Mouse (Mus musculus): ENCODE measurements at regions not wholly inside any gene's neighbourhood (a gene's known extent, or its start where the extent isn't known, plus 50 kb on each side); places are given as distances from the start of the nearest gene placed in this dataset.

GRCm38 (mm10) chr11:24342176-24342575 is 264.3 kb downstream of the Bcl11a start:
- no peaks in the 10 kb centered on the region for H3K36me3 ChIP-seq (ENCODE audit: control insufficient read depth, insufficient read depth, low read length)
- 43% methylated on average over 2 of the region's 2 CpGs for WGBS
- no peak overlapping the region for H3K27ac ChIP-seq (replicated peaks in 1 of 2; ENCODE audit: control insufficient read depth in 1 of 2, insufficient read depth in 1 of 2, low read depth in 2 of 2, low read length in 2 of 2)
- no peaks in the 10 kb centered on the region for H3K9me3 ChIP-seq (ENCODE audit: control insufficient read depth, low read length)
- no peaks in the 10 kb centered on the region for H3K4me1 ChIP-seq (ENCODE audit: control insufficient read depth in 2 of 2, insufficient read depth in 2 of 2, low read length in 2 of 2)
- H3K4me3 ChIP-seq (ENCODE audit: control insufficient read depth in 1 of 2, insufficient read depth in 1 of 2, low read depth in 1 of 2, low read length in 2 of 2) = no peak overlapping the region
- no peaks in the 10 kb centered on the region for H3K27me3 ChIP-seq (ENCODE audit: control insufficient read depth, insufficient read depth, low read length)
- H3K9ac ChIP-seq (ENCODE audit: low read length) = no peak overlapping the region
- H3K4me2 ChIP-seq (ENCODE audit: low read length) = no peak overlapping the region
- no peak for ATAC-seq (ENCODE audit: insufficient number of reproducible peaks, insufficient read depth, low FRiP score, low read depth)

- 95% methylated on average over 2 of the region's 2 CpGs for WGBS
- Histone ChIP-seq H3K36me3 (ENCODE audit: control insufficient read depth, insufficient read depth, low read length) (no peaks in the 10 kb centered on the region), H3K4me2 (ENCODE audit: low read length) (no peak overlapping the region), H3K9me3 (ENCODE audit: control insufficient read depth, low read length) (no peaks in the 10 kb centered on the region), H3K27me3 (ENCODE audit: control insufficient read depth, insufficient read depth, low read length) (no peaks in the 10 kb centered on the region), H3K4me1 (ENCODE audit: control insufficient read depth in 2 of 2, insufficient read depth in 2 of 2, low read length in 2 of 2) (no peaks in the 10 kb centered on the region), H3K4me3 (ENCODE audit: control insufficient read depth in 1 of 2, insufficient read depth in 1 of 2, low read depth in 1 of 2, low read length in 2 of 2) (no peak overlapping the region), H3K27ac (replicated peaks in 1 of 2; ENCODE audit: control insufficient read depth in 1 of 2, insufficient read depth in 1 of 2, low read depth in 2 of 2, low read length in 2 of 2) (no peak overlapping the region), H3K9ac (ENCODE audit: low read length) (no peak overlapping the region)
- ATAC-seq (ENCODE audit: insufficient number of reproducible peaks, insufficient read depth, low FRiP score, low read depth) = no peak
These were observed 264.9 kb downstream of the Bcl11a start for GRCm38 (mm10) chr11:24342732-24343131.

DNA sequence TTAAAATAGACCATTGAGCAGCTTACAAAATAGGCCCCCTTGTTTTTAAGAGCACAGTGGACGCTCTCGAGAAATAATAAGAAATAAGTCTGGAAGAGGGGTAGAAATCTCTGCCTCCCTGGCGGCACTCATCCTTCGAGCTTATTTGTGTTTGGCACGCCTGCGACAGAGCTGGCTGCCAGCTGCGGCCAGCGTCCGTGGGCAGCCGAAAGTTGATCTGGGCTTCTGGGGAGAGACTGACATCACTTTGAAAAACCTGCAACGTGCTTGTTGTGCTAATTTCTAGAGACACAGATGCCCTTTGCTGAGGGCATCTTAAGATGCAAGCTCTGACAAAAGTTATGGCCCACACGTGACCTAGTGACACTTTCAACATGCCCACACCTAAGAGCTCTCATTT is 269.4 kb downstream of the Bcl11a start:
- Histone ChIP-seq H3K4me3 (ENCODE audit: control insufficient read depth in 1 of 2, insufficient read depth in 1 of 2, low read depth in 1 of 2, low read length in 2 of 2) (no peak overlapping the region), H3K27ac (replicated peaks in 1 of 2; ENCODE audit: control insufficient read depth in 1 of 2, insufficient read depth in 1 of 2, low read depth in 2 of 2, low read length in 2 of 2) (no peak overlapping the region), H3K9me3 (ENCODE audit: control insufficient read depth, low read length) (no peaks in the 10 kb centered on the region), H3K27me3 (ENCODE audit: control insufficient read depth, insufficient read depth, low read length) (no peaks in the 10 kb centered on the region), H3K4me2 (ENCODE audit: low read length) (no peak overlapping the region), H3K36me3 (ENCODE audit: control insufficient read depth, insufficient read depth, low read length) (no peaks in the 10 kb centered on the region), H3K9ac (ENCODE audit: low read length) (no peak overlapping the region), H3K4me1 (ENCODE audit: control insufficient read depth in 2 of 2, insufficient read depth in 2 of 2, low read length in 2 of 2) (no peaks in the 10 kb centered on the region)
- WGBS = 74% methylated on average over 12 of the region's 12 CpGs
- no peak for ATAC-seq (ENCODE audit: insufficient number of reproducible peaks, insufficient read depth, low FRiP score, low read depth)

DNA sequence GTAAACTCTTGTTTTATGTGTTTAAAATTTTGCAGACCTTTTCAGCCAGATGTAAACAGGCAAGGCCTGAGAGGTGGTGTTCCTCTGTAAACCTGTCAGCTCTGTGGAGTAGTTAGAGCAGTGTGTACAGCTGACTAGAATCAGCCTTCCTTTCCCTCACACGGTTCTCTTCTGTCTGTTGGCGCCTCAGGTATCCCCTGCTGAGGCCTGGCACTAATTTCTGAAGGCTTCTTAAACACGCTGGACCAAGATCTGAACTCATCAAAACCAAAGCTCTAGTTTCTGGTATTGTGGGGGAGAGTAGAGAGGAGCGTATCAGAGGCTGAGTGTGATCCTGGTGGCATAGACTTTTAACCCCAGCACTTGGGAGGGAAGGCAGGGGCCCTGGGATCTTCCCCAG is 270.9 kb downstream of the Bcl11a start:
- Histone ChIP-seq H3K36me3 (ENCODE audit: control insufficient read depth, insufficient read depth, low read length) (no peaks in the 10 kb centered on the region), H3K4me1 (ENCODE audit: control insufficient read depth in 2 of 2, insufficient read depth in 2 of 2, low read length in 2 of 2) (no peaks in the 10 kb centered on the region), H3K4me3 (ENCODE audit: control insufficient read depth in 1 of 2, insufficient read depth in 1 of 2, low read depth in 1 of 2, low read length in 2 of 2) (no peak overlapping the region), H3K9ac (ENCODE audit: low read length) (no peak overlapping the region), H3K27ac (replicated peaks in 1 of 2; ENCODE audit: control insufficient read depth in 1 of 2, insufficient read depth in 1 of 2, low read depth in 2 of 2, low read length in 2 of 2) (no peak overlapping the region), H3K4me2 (ENCODE audit: low read length) (no peak overlapping the region), H3K9me3 (ENCODE audit: control insufficient read depth, low read length) (no peaks in the 10 kb centered on the region), H3K27me3 (ENCODE audit: control insufficient read depth, insufficient read depth, low read length) (no peaks in the 10 kb centered on the region)
- no peak for ATAC-seq (ENCODE audit: insufficient number of reproducible peaks, insufficient read depth, low FRiP score, low read depth)
- 67% methylated on average over 4 of the region's 4 CpGs for WGBS

DNA sequence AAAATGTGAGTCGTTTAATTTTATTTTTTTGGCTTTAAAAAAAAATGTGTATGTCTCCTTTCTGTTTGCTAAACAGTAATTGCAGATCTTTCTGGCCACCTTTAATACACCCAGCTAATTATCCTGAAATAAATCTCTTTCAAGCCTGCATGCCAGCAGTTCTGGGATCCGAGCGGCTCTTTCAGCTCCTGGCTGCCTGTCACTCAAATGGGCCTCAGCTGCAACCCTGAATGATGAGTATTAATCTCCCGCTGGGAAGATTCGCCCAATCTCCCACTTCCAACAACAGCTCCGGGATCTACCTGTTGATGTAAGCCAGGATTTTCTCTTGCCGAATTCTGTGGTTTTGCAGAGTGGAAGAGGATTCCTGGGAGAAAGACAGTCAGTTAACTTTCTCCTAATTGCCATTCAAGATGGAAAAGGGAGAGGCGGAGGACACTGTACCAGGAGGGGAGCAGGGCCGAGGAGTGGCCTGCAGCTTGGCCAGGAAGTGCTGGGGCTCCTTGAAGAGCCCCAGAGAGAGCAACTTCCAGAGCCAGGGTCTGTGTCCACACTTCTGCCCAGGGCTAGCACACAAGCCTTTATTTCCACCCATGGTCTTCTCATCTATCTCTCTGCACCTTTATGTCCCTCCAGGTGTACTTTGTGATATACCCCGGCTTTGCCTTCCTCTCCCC is 272.2 kb downstream of the Bcl11a start:
- ATAC-seq (ENCODE audit: insufficient number of reproducible peaks, insufficient read depth, low FRiP score, low read depth) = no peak

GRCm38 (mm10) chr11:24350839-24351238 is 273.0 kb downstream of the Bcl11a start:
- H3K9me3 ChIP-seq (ENCODE audit: control insufficient read depth, low read length) = no peaks in the 10 kb centered on the region
- H3K4me3 ChIP-seq (ENCODE audit: control insufficient read depth in 1 of 2, insufficient read depth in 1 of 2, low read depth in 1 of 2, low read length in 2 of 2) = no peak overlapping the region
- 76% methylated on average over 4 of the region's 4 CpGs for WGBS
- H3K36me3 ChIP-seq (ENCODE audit: control insufficient read depth, insufficient read depth, low read length) = no peaks in the 10 kb centered on the region
- ATAC-seq (ENCODE audit: insufficient number of reproducible peaks, insufficient read depth, low FRiP score, low read depth) = no peak
- H3K4me1 ChIP-seq (ENCODE audit: control insufficient read depth in 2 of 2, insufficient read depth in 2 of 2, low read length in 2 of 2) = no peaks in the 10 kb centered on the region
- no peaks in the 10 kb centered on the region for H3K27me3 ChIP-seq (ENCODE audit: control insufficient read depth, insufficient read depth, low read length)
- no peak overlapping the region for H3K9ac ChIP-seq (ENCODE audit: low read length)
- no peak overlapping the region for H3K4me2 ChIP-seq (ENCODE audit: low read length)
- H3K27ac ChIP-seq (replicated peaks in 1 of 2; ENCODE audit: control insufficient read depth in 1 of 2, insufficient read depth in 1 of 2, low read depth in 2 of 2, low read length in 2 of 2) = no peak overlapping the region

More for the DNA sequence above, 272.2 kb downstream of the Bcl11a start:
- Histone ChIP-seq H3K27me3 (ENCODE audit: control insufficient read depth, insufficient read depth, low read length) (no peaks in the 10 kb centered on the region), H3K9me3 (ENCODE audit: control insufficient read depth, low read length) (no peaks in the 10 kb centered on the region), H3K9ac (ENCODE audit: low read length) (no peak overlapping the region), H3K27ac (replicated peaks in 1 of 2; ENCODE audit: control insufficient read depth in 1 of 2, insufficient read depth in 1 of 2, low read depth in 2 of 2, low read length in 2 of 2) (no peak overlapping the region), H3K36me3 (ENCODE audit: control insufficient read depth, insufficient read depth, low read length) (no peaks in the 10 kb centered on the region), H3K4me3 (ENCODE audit: control insufficient read depth in 1 of 2, insufficient read depth in 1 of 2, low read depth in 1 of 2, low read length in 2 of 2) (no peak overlapping the region), H3K4me2 (ENCODE audit: low read length) (no peak overlapping the region), H3K4me1 (ENCODE audit: control insufficient read depth in 2 of 2, insufficient read depth in 2 of 2, low read length in 2 of 2) (no peaks in the 10 kb centered on the region)
- 40% methylated on average over 10 of the region's 10 CpGs for WGBS

DNA sequence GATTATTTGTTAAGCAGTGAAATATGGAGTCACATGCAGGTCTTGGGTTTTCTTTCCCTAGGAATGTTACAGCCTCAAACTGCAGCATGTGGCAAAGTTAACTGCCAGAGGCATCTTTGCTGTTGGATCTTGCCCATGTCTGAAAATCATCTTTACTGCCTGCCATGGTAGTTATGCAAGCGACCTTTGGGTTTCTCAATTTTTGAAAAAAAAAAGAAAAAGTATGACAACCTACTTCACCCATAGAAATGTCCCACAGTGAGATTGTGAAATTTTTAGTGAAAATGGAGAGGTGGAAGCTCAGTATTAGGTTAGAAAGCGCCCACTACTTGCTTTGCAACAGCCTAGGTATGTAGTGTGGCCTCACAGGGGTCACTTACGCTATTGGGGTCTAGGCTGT is 274.2 kb downstream of the Bcl11a start:
- Histone ChIP-seq H3K9ac (ENCODE audit: low read length) (no peak overlapping the region), H3K36me3 (ENCODE audit: control insufficient read depth, insufficient read depth, low read length) (no peaks in the 10 kb centered on the region), H3K4me1 (ENCODE audit: control insufficient read depth in 2 of 2, insufficient read depth in 2 of 2, low read length in 2 of 2) (no peaks in the 10 kb centered on the region), H3K27ac (replicated peaks in 1 of 2; ENCODE audit: control insufficient read depth in 1 of 2, insufficient read depth in 1 of 2, low read depth in 2 of 2, low read length in 2 of 2) (no peak overlapping the region), H3K27me3 (ENCODE audit: control insufficient read depth, insufficient read depth, low read length) (no peaks in the 10 kb centered on the region), H3K9me3 (ENCODE audit: control insufficient read depth, low read length) (no peaks in the 10 kb centered on the region), H3K4me2 (ENCODE audit: low read length) (no peak overlapping the region), H3K4me3 (ENCODE audit: control insufficient read depth in 1 of 2, insufficient read depth in 1 of 2, low read depth in 1 of 2, low read length in 2 of 2) (no peak overlapping the region)
- ATAC-seq (ENCODE audit: insufficient number of reproducible peaks, insufficient read depth, low FRiP score, low read depth) = no peak
- WGBS = 79% methylated on average over 3 of the region's 3 CpGs

DNA sequence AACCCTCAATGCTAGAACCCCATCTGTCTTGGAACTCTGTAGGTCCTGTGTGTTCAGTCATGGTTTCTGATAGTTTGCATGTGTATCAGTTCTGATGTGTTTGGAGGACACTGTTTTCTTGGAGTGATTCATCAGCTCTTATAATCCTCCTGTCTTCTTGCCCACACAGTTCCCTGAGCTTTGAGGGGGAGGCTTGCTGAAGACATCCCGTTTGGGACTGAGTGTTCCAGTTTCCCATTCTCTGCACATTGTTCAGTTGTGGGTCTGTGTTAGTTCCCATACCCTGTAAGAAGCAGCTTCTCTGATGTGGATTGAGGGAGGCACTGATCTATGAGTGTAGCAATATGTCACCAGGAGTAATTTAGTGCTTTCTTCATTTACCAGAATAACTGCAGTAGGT is 275.2 kb downstream of the Bcl11a start:
- ATAC-seq (ENCODE audit: insufficient number of reproducible peaks, insufficient read depth, low FRiP score, low read depth) = no peak
- WGBS = 76% methylated on average over 1 of the region's 1 CpGs

More for the DNA sequence above, 275.2 kb downstream of the Bcl11a start:
- H3K4me2 ChIP-seq (ENCODE audit: low read length) = no peak overlapping the region
- H3K4me3 ChIP-seq (ENCODE audit: control insufficient read depth in 1 of 2, insufficient read depth in 1 of 2, low read depth in 1 of 2, low read length in 2 of 2) = no peak overlapping the region
- H3K27me3 ChIP-seq (ENCODE audit: control insufficient read depth, insufficient read depth, low read length) = no peaks in the 10 kb centered on the region
- H3K27ac ChIP-seq (replicated peaks in 1 of 2; ENCODE audit: control insufficient read depth in 1 of 2, insufficient read depth in 1 of 2, low read depth in 2 of 2, low read length in 2 of 2) = no peak overlapping the region
- no peak overlapping the region for H3K9ac ChIP-seq (ENCODE audit: low read length)
- H3K4me1 ChIP-seq (ENCODE audit: control insufficient read depth in 2 of 2, insufficient read depth in 2 of 2, low read length in 2 of 2) = no peaks in the 10 kb centered on the region
- H3K36me3 ChIP-seq (ENCODE audit: control insufficient read depth, insufficient read depth, low read length) = no peaks in the 10 kb centered on the region
- no peaks in the 10 kb centered on the region for H3K9me3 ChIP-seq (ENCODE audit: control insufficient read depth, low read length)

All from heart, embryonic 14.5 days (tissue).